Mouse (Mus musculus): Measurements from ENCODE around the gene Hist1h3f. TPM values are rescaled to one million over a fixed set of nuclear protein-coding genes. Genes with fewer than 3 reads are reported as not detected.
"Not testable (repeated sequence)": the region's sequence is repeated elsewhere in the genome, so short reads cannot be mapped to it uniquely, and the experiment has no call there.

Gene Hist1h3f
- total and polyA plus RNA-seq, 2 experiments, result 0.29 to 11.1 TPM

DNA sequence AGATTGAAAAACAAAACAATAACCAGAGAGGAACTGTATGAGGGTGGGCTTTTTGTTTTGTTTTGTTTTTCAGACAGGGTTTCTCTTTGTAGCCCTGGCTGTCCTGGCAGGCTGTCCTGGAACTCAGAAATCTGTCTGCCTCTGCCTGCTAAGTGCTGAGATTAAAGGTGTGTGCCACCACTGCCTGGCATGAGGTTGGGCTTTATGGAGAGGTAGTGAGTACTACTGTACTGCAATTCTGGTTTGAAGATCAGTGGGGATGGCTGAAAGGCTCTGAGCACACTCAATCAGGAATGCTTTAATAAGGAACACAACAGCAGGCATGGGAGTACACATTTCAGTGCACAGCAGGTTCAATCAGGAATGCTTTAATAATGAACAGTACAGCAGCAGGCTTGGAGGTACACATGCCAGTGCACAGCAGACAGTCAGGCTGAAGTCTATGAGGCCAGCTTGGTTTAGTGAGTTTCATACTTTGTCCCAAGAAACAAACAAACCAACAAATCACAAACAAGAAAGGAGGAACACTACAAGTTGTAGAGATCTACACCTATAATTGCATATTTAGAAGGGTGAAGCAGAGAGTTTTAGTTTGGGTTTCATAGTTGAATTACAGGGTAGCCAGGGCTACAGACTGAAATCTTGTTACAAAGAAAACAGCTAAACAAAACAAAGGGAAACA, 39.7 kb downstream of the Hist1h3f start:
- DNase-seq (ENCODE audit: extremely low read depth, low read depth, low spot score), result no peak
- Histone ChIP-seq H3K27ac (replicated peaks; ENCODE audit: insufficient read depth, low read depth, low read length) (no peak overlapping the region; the same call in 1 of the 2 replicates), H3K9ac (ENCODE audit: low read depth, low read length) (no peak overlapping the region), H3K27me3 (ENCODE audit: control insufficient read depth, insufficient read depth, low read length) (no peaks in the 10 kb centered on the region), H3K4me3 (ENCODE audit: insufficient read depth, low read depth, low read length) (no peak overlapping the region), H3K36me3 (ENCODE audit: control insufficient read depth, insufficient read depth, low read length) (no peaks in the 10 kb centered on the region), H3K4me1 (ENCODE audit: control insufficient read depth, insufficient read depth, low read length) (peaks cover 11% of the 10 kb centered on the region; the same call in 1 of the 2 replicates), H3K79me2 (ENCODE audit: control insufficient read depth, insufficient read depth, low read length) (no peaks in the 10 kb centered on the region)
- TF ChIP-seq CTCF (IDR thresholded peaks at IDR 0.05; ENCODE audit: low read depth, low read length) (no peak), POLR2A (IDR thresholded peaks at IDR 0.05; ENCODE audit: extremely low read depth, insufficient read depth, low read length) (no peak)

GRCm38 (mm10) chr13:23584331-23584730, 40.5 kb downstream of the Hist1h3f start:
- DNase-seq (ENCODE audit: extremely low read depth, low read depth, low spot score), result no peak
- Histone ChIP-seq H3K79me2 (ENCODE audit: control insufficient read depth, insufficient read depth, low read length) (no peaks in the 10 kb centered on the region), H3K4me3 (ENCODE audit: insufficient read depth, low read depth, low read length) (no peak overlapping the region), H3K4me1 (ENCODE audit: control insufficient read depth, insufficient read depth, low read length) (peaks cover 11% of the 10 kb centered on the region; the same call in 1 of the 2 replicates), H3K27me3 (ENCODE audit: control insufficient read depth, insufficient read depth, low read length) (no peaks in the 10 kb centered on the region), H3K27ac (replicated peaks; ENCODE audit: insufficient read depth, low read depth, low read length) (peak overlapping the region; percentile 50), H3K9ac (ENCODE audit: low read depth, low read length) (no peak overlapping the region), H3K36me3 (ENCODE audit: control insufficient read depth, insufficient read depth, low read length) (no peaks in the 10 kb centered on the region)
- TF ChIP-seq CTCF (IDR thresholded peaks at IDR 0.05; ENCODE audit: low read depth, low read length), result no peak
- no peak for TF ChIP-seq POLR2A (IDR thresholded peaks at IDR 0.05; ENCODE audit: extremely low read depth, insufficient read depth, low read length)

DNA sequence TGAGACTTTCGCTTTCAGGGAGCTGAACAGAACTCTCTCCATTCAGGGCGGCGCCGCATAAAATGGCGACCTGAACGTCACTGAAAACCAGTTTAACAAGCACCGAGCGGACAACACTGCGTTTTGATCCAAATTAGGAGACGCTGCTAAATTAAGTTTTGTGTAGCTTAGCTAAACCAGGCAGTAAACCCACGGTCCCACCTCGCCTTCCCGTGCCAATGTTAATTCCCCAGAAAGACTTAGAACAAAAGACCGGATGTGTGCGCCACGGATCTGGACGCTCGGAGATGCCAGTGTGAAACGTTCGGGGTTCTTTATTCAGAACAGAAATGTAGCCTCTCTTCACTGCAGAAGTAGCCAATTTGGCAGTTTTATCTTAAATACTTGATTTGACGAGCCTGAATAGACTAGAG, 41.2 kb downstream of the Hist1h3f start:
- H3K36me3 ChIP-seq (ENCODE audit: control insufficient read depth, insufficient read depth, low read length), result no peaks in the 10 kb centered on the region
- H3K4me3 ChIP-seq (ENCODE audit: insufficient read depth, low read depth, low read length), result peak overlapping the region; percentile 43
- peak overlapping the region; percentile 54 for H3K9ac ChIP-seq (ENCODE audit: low read depth, low read length)
- under 1% methylated on average over 21 of the region's 21 CpGs for WGBS
- H3K79me2 ChIP-seq (ENCODE audit: control insufficient read depth, insufficient read depth, low read length), result no peaks in the 10 kb centered on the region
- no peaks in the 10 kb centered on the region for H3K27me3 ChIP-seq (ENCODE audit: control insufficient read depth, insufficient read depth, low read length)
- H3K4me1 ChIP-seq (ENCODE audit: control insufficient read depth, insufficient read depth, low read length), result peaks cover 11% of the 10 kb centered on the region; the same call in 1 of the 2 replicates
- DNase-seq (ENCODE audit: extremely low read depth, low read depth, low spot score), result peak; percentile 62
- H3K27ac ChIP-seq (replicated peaks; ENCODE audit: insufficient read depth, low read depth, low read length), result peak overlapping the region; percentile 32
- TF ChIP-seq CTCF (IDR thresholded peaks at IDR 0.05; ENCODE audit: low read depth, low read length) (no peak), POLR2A (IDR thresholded peaks at IDR 0.05; ENCODE audit: extremely low read depth, insufficient read depth, low read length) (no peak)

DNA sequence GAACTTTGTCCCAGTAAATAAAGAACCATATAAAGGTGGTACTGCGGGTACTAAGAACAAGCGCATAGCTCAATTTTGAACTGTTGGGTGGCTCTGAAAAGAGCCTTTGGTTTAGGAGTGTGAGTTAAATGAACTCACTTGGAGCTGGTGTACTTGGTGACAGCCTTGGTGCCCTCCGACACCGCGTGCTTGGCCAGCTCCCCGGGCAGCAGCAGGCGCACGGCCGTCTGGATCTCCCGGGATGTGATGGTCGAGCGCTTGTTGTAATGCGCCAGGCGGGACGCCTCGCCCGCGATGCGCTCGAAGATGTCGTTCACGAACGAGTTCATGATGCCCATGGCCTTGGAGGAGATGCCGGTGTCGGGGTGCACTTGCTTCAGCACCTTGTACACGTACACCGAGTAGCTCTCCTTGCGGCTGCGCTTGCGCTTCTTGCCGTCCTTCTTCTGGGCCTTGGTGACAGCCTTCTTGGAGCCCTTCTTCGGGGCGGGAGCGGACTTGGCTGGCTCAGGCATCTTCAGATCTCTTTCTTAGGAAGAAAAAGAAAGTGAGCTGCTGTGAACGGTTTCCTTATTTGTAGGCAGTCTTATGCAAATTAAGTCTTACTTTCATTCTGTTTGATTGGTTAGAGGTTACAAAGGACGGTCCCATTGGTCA, 41.7 kb downstream of the Hist1h3f start:
- Histone ChIP-seq H3K27ac (replicated peaks; ENCODE audit: insufficient read depth, low read depth, low read length) (peak overlapping the region; percentile 68), H3K9ac (ENCODE audit: low read depth, low read length) (peak overlapping the region; percentile 74), H3K4me3 (ENCODE audit: insufficient read depth, low read depth, low read length) (peak overlapping the region; percentile 72), H3K4me1 (ENCODE audit: control insufficient read depth, insufficient read depth, low read length) (peaks cover 11% of the 10 kb centered on the region; the same call in 1 of the 2 replicates)
- not testable (repeated sequence) for H3K36me3 ChIP-seq (ENCODE audit: control insufficient read depth, insufficient read depth, low read length); H3K79me2 ChIP-seq (ENCODE audit: control insufficient read depth, insufficient read depth, low read length); H3K27me3 ChIP-seq (ENCODE audit: control insufficient read depth, insufficient read depth, low read length)
- peak; percentile 95 for DNase-seq (ENCODE audit: extremely low read depth, low read depth, low spot score)
- TF ChIP-seq POLR2A (IDR thresholded peaks at IDR 0.05; ENCODE audit: extremely low read depth, insufficient read depth, low read length), result peak; percentile 61
- under 1% methylated on average over 33 of the region's 36 CpGs for WGBS

DNA sequence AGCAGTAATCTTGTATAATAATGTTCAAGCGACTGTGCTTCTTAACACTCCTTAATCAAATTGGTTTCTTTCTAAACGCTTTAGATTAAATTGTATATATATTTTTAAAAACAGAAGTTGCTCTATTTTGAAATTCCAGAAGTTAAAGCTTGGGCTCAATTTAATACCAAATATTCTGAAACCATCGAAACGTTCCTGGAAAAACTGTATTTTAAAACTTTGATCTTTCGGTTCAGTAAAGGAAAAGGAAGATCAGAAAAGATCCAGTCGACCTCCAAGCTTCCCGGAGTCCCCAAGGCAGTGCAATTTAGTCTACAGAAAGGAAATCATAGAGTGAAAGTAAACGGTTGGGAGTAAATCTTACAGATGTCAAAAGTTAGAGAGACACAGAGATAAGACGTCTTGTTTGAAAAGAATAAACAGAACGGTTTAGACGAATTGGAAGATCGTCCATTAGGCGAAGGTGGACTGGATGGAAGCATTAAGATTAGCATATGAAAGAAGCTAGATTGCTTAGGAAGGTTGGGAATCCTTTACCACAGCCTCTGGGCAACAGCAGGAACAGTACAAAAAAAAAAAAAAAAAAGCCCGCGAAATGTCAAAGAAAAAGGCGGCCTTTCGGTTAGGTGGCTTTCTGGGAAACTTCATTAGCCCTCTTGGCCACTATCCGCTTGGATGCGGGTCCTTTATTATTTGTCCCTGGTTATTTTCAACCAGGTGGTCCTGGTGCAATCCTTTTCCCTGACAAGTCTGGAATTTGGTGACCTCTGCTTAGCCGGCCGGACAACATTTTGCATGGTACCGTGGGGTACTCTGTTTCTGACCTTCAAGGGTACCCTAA, 42.5 kb downstream of the Hist1h3f start:
- Histone ChIP-seq H3K79me2 (ENCODE audit: control insufficient read depth, insufficient read depth, low read length) (no peaks in the 10 kb centered on the region), H3K9ac (ENCODE audit: low read depth, low read length) (peak overlapping the region; percentile 54; the same call in 1 of the 2 replicates), H3K36me3 (ENCODE audit: control insufficient read depth, insufficient read depth, low read length) (no peaks in the 10 kb centered on the region), H3K27ac (replicated peaks; ENCODE audit: insufficient read depth, low read depth, low read length) (peak overlapping the region; percentile 35), H3K4me3 (ENCODE audit: insufficient read depth, low read depth, low read length) (peak overlapping the region; percentile 72), H3K4me1 (ENCODE audit: control insufficient read depth, insufficient read depth, low read length) (peaks cover 11% of the 10 kb centered on the region; the same call in 1 of the 2 replicates), H3K27me3 (ENCODE audit: control insufficient read depth, insufficient read depth, low read length) (no peaks in the 10 kb centered on the region)
- TF ChIP-seq POLR2A (IDR thresholded peaks at IDR 0.05; ENCODE audit: extremely low read depth, insufficient read depth, low read length) (no peak), CTCF (IDR thresholded peaks at IDR 0.05; ENCODE audit: low read depth, low read length) (no peak)
- WGBS, result 2% methylated on average over 22 of the region's 22 CpGs
- DNase-seq (ENCODE audit: extremely low read depth, low read depth, low spot score), result no peak

Data from liver, adult 2 months (tissue).